In genomic region chr3:127124375-127124993, GRCm38 (mm10) we compare ENCODE assay signal across 8 mouse cellular contexts.
DNase-seq lines count a peak whose midpoint lies in the region; ATAC-seq and TF ChIP-seq lines count a peak whose summit lies in the region.

No protein-coding gene starts in this region.

- H3K4me2 ChIP-seq in forebrain, embryonic 12.5 days = no peak overlapping the region; the same call in 1 of the 2 replicates
- no peak overlapping the region for H3K4me2 ChIP-seq in limb, embryonic 14.5 days (replicated peaks; ENCODE audit: low read depth, low read length, severe bottlenecking)

- peak; percentile 48 for ATAC-seq in forebrain, embryonic 12.5 days (ENCODE audit: low FRiP score)
- ATAC-seq in limb, embryonic 14.5 days (ENCODE audit: low FRiP score, low read depth) = peak; percentile 41; the same call in 1 of the 2 replicates

- DNase-seq in ES-E14 (ENCODE audit: low read depth, low spot score) = no peak
- DNase-seq in heart, postnatal 25 days (ENCODE audit: low spot score) = peak; percentile 2
- DNase-seq in limb, embryonic 14.5 days (ENCODE audit: low spot score) = no peak
- DNase-seq in left cerebral cortex, postnatal 14 days (ENCODE audit: low spot score in 2 of 2) = no peak
- no peak for DNase-seq in ovary, postnatal 14 days (ENCODE audit: low spot score)
- no peak for DNase-seq in layer of hippocampus, adult 8-10 months (ENCODE audit: low spot score in 2 of 2)
- no peak for DNase-seq in ovary, adult 18-20 months (ENCODE audit: low spot score)

- peak overlapping the region; percentile 34; the same call in 1 of the 2 replicates for H3K9ac ChIP-seq in ES-E14 (ENCODE audit: insufficient read depth, low read depth, low read length, poor library complexity, severe bottlenecking)
- H3K9ac ChIP-seq in forebrain, embryonic 12.5 days = no peak overlapping the region
- H3K9ac ChIP-seq in limb, embryonic 14.5 days (ENCODE audit: low read depth, low read length, severe bottlenecking) = no peak overlapping the region

- H3K4me3 ChIP-seq in ES-E14 (ENCODE audit: insufficient read depth in 1 of 2, low read depth in 1 of 2, low read length in 2 of 2, poor library complexity in 1 of 2, severe bottlenecking in 1 of 2) = no peak overlapping the region
- no peak overlapping the region for H3K4me3 ChIP-seq in forebrain, embryonic 12.5 days (replicated peaks)
- no peak overlapping the region for H3K4me3 ChIP-seq in limb, embryonic 14.5 days (replicated peaks; ENCODE audit: low read length)

- 42% methylated on average over 10 of the region's 10 CpGs for WGBS in forebrain, embryonic 12.5 days
- 63% methylated on average over 10 of the region's 10 CpGs for WGBS in limb, embryonic 14.5 days

- no peaks in the 10 kb centered on the region for H3K36me3 ChIP-seq in ES-E14 (ENCODE audit: control insufficient read depth, insufficient read depth, low read length, poor library complexity, severe bottlenecking)
- no peaks in the 10 kb centered on the region for H3K36me3 ChIP-seq in forebrain, embryonic 12.5 days (replicated peaks)
- H3K36me3 ChIP-seq in limb, embryonic 14.5 days (ENCODE audit: control insufficient read depth, insufficient read depth, low read length) = no peaks in the 10 kb centered on the region

- no peak for TF ChIP-seq POLR2A in limb, embryonic 14.5 days (IDR thresholded peaks at IDR 0.05; ENCODE audit: borderline replicate concordance, extremely low read depth, insufficient read depth, insufficient read length)

- intact Hi-C loops in heart, postnatal 25 days (cut with DNase I) = no loop called here
- intact Hi-C loops in left cerebral cortex, postnatal 14 days (cut with DNase I) = no loop called here

- H3K27me3 ChIP-seq in forebrain, embryonic 12.5 days = no peaks in the 10 kb centered on the region
- no peaks in the 10 kb centered on the region for H3K27me3 ChIP-seq in limb, embryonic 14.5 days (ENCODE audit: control insufficient read depth, insufficient read depth, low read length)

- no peaks in the 10 kb centered on the region for H3K9me3 ChIP-seq in ES-E14 (ENCODE audit: control insufficient read depth, insufficient read depth, low read depth, low read length)
- no peaks in the 10 kb centered on the region for H3K9me3 ChIP-seq in forebrain, embryonic 12.5 days
- no peaks in the 10 kb centered on the region for H3K9me3 ChIP-seq in limb, embryonic 14.5 days (ENCODE audit: control insufficient read depth, low read length)

- no peak overlapping the region for H3K27ac ChIP-seq in ES-E14 (ENCODE audit: insufficient read depth, low read depth, low read length, poor library complexity, severe bottlenecking)
- H3K27ac ChIP-seq in forebrain, embryonic 12.5 days = no peak overlapping the region; the same call in 1 of the 2 replicates
- H3K27ac ChIP-seq in limb, embryonic 14.5 days (replicated peaks; ENCODE audit: low read depth, low read length) = 0 out of 2 replicates have a peak overlapping the region, but pooled peaks have one; percentile 67

- H3K4me1 ChIP-seq in ES-E14 (ENCODE audit: control insufficient read depth in 2 of 2, insufficient read depth in 2 of 2, low read length in 2 of 2, poor library complexity in 1 of 2) = peaks cover 3 to 4% of the 10 kb centered on the region in 2 experiments; a peak in 2 of 4 replicates
- peaks cover 21% of the 10 kb centered on the region for H3K4me1 ChIP-seq in forebrain, embryonic 12.5 days
- H3K4me1 ChIP-seq in limb, embryonic 14.5 days (ENCODE audit: control insufficient read depth, insufficient read depth, low read length) = peaks cover 25% of the 10 kb centered on the region

- in situ Hi-C loops in ES-E14 (cut with MboI; ENCODE audit: low sequenced_read_pairs in 2 of 2, unreplicated experiment in 2 of 2) = no loop called here

TF ChIP-seq in ES-E14, 5 proteins besides CTCF, POLR2A, EP300 and RAD21:
- TF ChIP-seq MAFK (IDR thresholded peaks at IDR 0.05; ENCODE audit: insufficient read depth, low read depth, low read length) (no peak), CHD2 (IDR thresholded peaks at IDR 0.05; ENCODE audit: low read depth, low read length) (no peak), ZNF384 (IDR thresholded peaks at IDR 0.05; ENCODE audit: low read depth, low read length) (no peak), ZC3H11A (IDR thresholded peaks at IDR 0.05; ENCODE audit: borderline replicate concordance, low read depth, low read length) (no peak), HCFC1 (IDR thresholded peaks at IDR 0.05; ENCODE audit: borderline replicate concordance, insufficient read depth, low read length) (no peak)
